Mouse (Mus musculus): Measurements from ENCODE around the gene Abtb2. TPM values are rescaled to one million over a fixed set of nuclear protein-coding genes. Genes with fewer than 3 reads are reported as not detected.
A peak's percentile ranks its signal among the peaks of the same experiment; 100 is the strongest.

Abtb2 gene
- total RNA-seq, 2 experiments from 2014 or later, result 10.7 to 11.0 TPM

GRCm38 (mm10) chr2:103703336-103703735, 137.2 kb downstream of the Abtb2 start:
- intact Hi-C loops (cut with DNase I), result no loop called here
- no peak for DNase-seq (ENCODE audit: extremely low spot score in 1 of 2, low spot score in 2 of 2)

GRCm38 (mm10) chr2:103703865-103704264, 137.8 kb downstream of the Abtb2 start:
- intact Hi-C loops (cut with DNase I), result no loop called here
- no peak for DNase-seq (ENCODE audit: extremely low spot score in 1 of 2, low spot score in 2 of 2)

- no peak for DNase-seq (ENCODE audit: extremely low spot score in 1 of 2, low spot score in 2 of 2)
- intact Hi-C loops (cut with DNase I), result no loop called here
These were observed 139.7 kb downstream of the Abtb2 start for GRCm38 (mm10) chr2:103705826-103706225.

GRCm38 (mm10) chr2:103706226-103706625, 140.1 kb downstream of the Abtb2 start:
- intact Hi-C loops (cut with DNase I), result no loop called here

GRCm38 (mm10) chr2:103707056-103707776, 141.1 kb downstream of the Abtb2 start:
- DNase-seq (ENCODE audit: extremely low spot score in 1 of 2, low spot score in 2 of 2), result no peak
- intact Hi-C loops (cut with DNase I), result no loop called here

More at GRCm38 (mm10) chr2:103706226-103706625, 140.1 kb downstream of the Abtb2 start:
- DNase-seq (ENCODE audit: extremely low spot score in 1 of 2, low spot score in 2 of 2), result peak; percentile 56 to 84

- intact Hi-C loops (cut with DNase I), result no loop called here
- DNase-seq (ENCODE audit: extremely low spot score in 1 of 2, low spot score in 2 of 2), result no peak
These were observed 144.7 kb downstream of the Abtb2 start for GRCm38 (mm10) chr2:103710849-103711248.

GRCm38 (mm10) chr2:103713831-103714230, 147.7 kb downstream of the Abtb2 start:
- DNase-seq (ENCODE audit: extremely low spot score in 1 of 2, low spot score in 2 of 2), result no peak
- intact Hi-C loops (cut with DNase I), result no loop called here

- intact Hi-C loops (cut with DNase I), result no loop called here
- no peak for DNase-seq (ENCODE audit: extremely low spot score in 1 of 2, low spot score in 2 of 2)
These were observed 148.3 kb downstream of the Abtb2 start for GRCm38 (mm10) chr2:103714412-103714811.

- DNase-seq (ENCODE audit: extremely low spot score in 1 of 2, low spot score in 2 of 2), result peak; percentile 72
- intact Hi-C loops (cut with DNase I), result loop anchor here (2.0 kb wide), 1 partner anchor 154 kb away; no protein-coding TSS in a partner anchor
These were observed 152.6 kb downstream of the Abtb2 start for GRCm38 (mm10) chr2:103718594-103719291.

GRCm38 (mm10) chr2:103719292-103719646, 153.2 kb downstream of the Abtb2 start:
- intact Hi-C loops (cut with DNase I), result loop anchor here (2.0 kb wide), 1 partner anchor 154 kb away; no protein-coding TSS in a partner anchor
- no peak for DNase-seq (ENCODE audit: extremely low spot score in 1 of 2, low spot score in 2 of 2)

GRCm38 (mm10) chr2:103724521-103724920, 158.4 kb downstream of the Abtb2 start:
- intact Hi-C loops (cut with DNase I), result loop anchor here (10.0 kb wide), 1 partner anchor 270 kb away; no protein-coding TSS in a partner anchor
- no peak for DNase-seq (ENCODE audit: extremely low spot score in 1 of 2, low spot score in 2 of 2)

GRCm38 (mm10) chr2:103728027-103728540, 162.0 kb downstream of the Abtb2 start:
- intact Hi-C loops (cut with DNase I), result loop anchor here (10.0 kb wide), 1 partner anchor 273 kb away; no protein-coding TSS in a partner anchor
- no peak for DNase-seq (ENCODE audit: extremely low spot score in 1 of 2, low spot score in 2 of 2)

GRCm38 (mm10) chr2:103730999-103731398, 164.9 kb downstream of the Abtb2 start:
- peak; percentile 47 to 57 for DNase-seq (ENCODE audit: extremely low spot score in 1 of 2, low spot score in 2 of 2)
- intact Hi-C loops (cut with DNase I), result no loop called here

- DNase-seq (ENCODE audit: extremely low spot score in 1 of 2, low spot score in 2 of 2), result no peak
- intact Hi-C loops (cut with DNase I), result no loop called here
These were observed 165.3 kb downstream of the Abtb2 start for GRCm38 (mm10) chr2:103731423-103731822.

GRCm38 (mm10) chr2:103742821-103743220, 176.7 kb downstream of the Abtb2 start:
- peak in 1 of 2 experiments; percentile 12 for DNase-seq (ENCODE audit: extremely low spot score in 1 of 2, low spot score in 2 of 2)
- intact Hi-C loops (cut with DNase I), result no loop called here

- DNase-seq (ENCODE audit: extremely low spot score in 1 of 2, low spot score in 2 of 2), result peak in 1 of 2 experiments; percentile 8
- intact Hi-C loops (cut with DNase I), result no loop called here
These were observed 177.4 kb downstream of the Abtb2 start for GRCm38 (mm10) chr2:103743536-103743935.

GRCm38 (mm10) chr2:103743988-103744387, 177.9 kb downstream of the Abtb2 start:
- peak; percentile 28 to 53 for DNase-seq (ENCODE audit: extremely low spot score in 1 of 2, low spot score in 2 of 2)

GRCm38 (mm10) chr2:103745481-103745880, 179.4 kb downstream of the Abtb2 start:
- no peak for DNase-seq (ENCODE audit: extremely low spot score in 1 of 2, low spot score in 2 of 2)
- intact Hi-C loops (cut with DNase I), result no loop called here

More at GRCm38 (mm10) chr2:103743988-103744387, 177.9 kb downstream of the Abtb2 start:
- intact Hi-C loops (cut with DNase I), result no loop called here

GRCm38 (mm10) chr2:103746096-103746495, 180.0 kb downstream of the Abtb2 start:
- intact Hi-C loops (cut with DNase I), result no loop called here
- no peak for DNase-seq (ENCODE audit: extremely low spot score in 1 of 2, low spot score in 2 of 2)

- intact Hi-C loops (cut with DNase I), result no loop called here
- DNase-seq (ENCODE audit: extremely low spot score in 1 of 2, low spot score in 2 of 2), result no peak
These were observed 180.7 kb downstream of the Abtb2 start for GRCm38 (mm10) chr2:103746761-103747160.

All from left cerebral cortex, postnatal 10 days (tissue).